Mouse (Mus musculus) limb, embryonic 12.5 days (tissue): ENCODE data around the gene Dhrs1. TPM values are rescaled to one million over a fixed set of nuclear protein-coding genes. Genes with fewer than 3 reads are reported as not detected.
A peak's percentile ranks its signal among the peaks of the same experiment; 100 is the strongest.

Experiments used
- ATAC-seq: fragments of 200-750 bp; cut with Nextera tagmentation; 2 replicates; pipeline ENCODE4 v1.8.0; 2017; ENCODE audit warnings: low read depth, moderate TSS enrichment; ENCODE audit not compliant: insufficient number of reproducible peaks, insufficient read depth, low FRiP score, low TSS enrichment
- H3K27ac ChIP-seq: fragments of 300-500 bp; sonication (generic); 2 replicates; pipeline ENCODE4 v1.5.1; 2016; ENCODE audit warnings: mild to moderate bottlenecking, moderate library complexity
- H3K27me3 ChIP-seq: fragments of 300-500 bp; sonication (generic); 2 replicates; pipeline ENCODE4 v1.6.1; 2016; ENCODE audit warnings: mild to moderate bottlenecking, moderate library complexity
- H3K36me3 ChIP-seq: fragments of 300-500 bp; sonication (generic); 2 replicates; pipeline ENCODE4 v1.6.1; 2016; ENCODE audit warnings: mild to moderate bottlenecking, moderate library complexity
- H3K4me1 ChIP-seq: fragments of 300-500 bp; sonication (generic); replicated peaks from 2 replicates; pipeline ENCODE4 v1.6.1; 2016
- H3K4me2 ChIP-seq: fragments of 300-500 bp; sonication (generic); 2 replicates; pipeline ENCODE4 v1.6.1; 2016; ENCODE audit warnings: mild to moderate bottlenecking, moderate library complexity
- H3K4me3 ChIP-seq: fragments of 300-500 bp; sonication (generic); replicated peaks from 2 replicates; pipeline ENCODE4 v1.5.1; 2016; ENCODE audit warnings: mild to moderate bottlenecking
- H3K9ac ChIP-seq: fragments of 300-500 bp; sonication (generic); replicated peaks from 2 replicates; pipeline ENCODE4 v1.6.1; 2016; ENCODE audit warnings: mild to moderate bottlenecking, moderate library complexity
- H3K9me3 ChIP-seq: fragments of 300-500 bp; sonication (generic); 2 replicates; pipeline ENCODE4 v1.6.1; 2016; ENCODE audit warnings: mild to moderate bottlenecking, moderate library complexity
- WGBS: fragments of 180-500 bp; shearing (Covaris S2); methylation state at CpG from one replicate; pipeline ENCODE4 v1.1.7; 2016; 5-methylcytosine and 5-hydroxymethylcytosine counted together
- polyA plus RNA-seq: library from polyadenylated mRNA; unstranded; fragments of >200 nt; fragmentation: Nextera tagmentation; extraction: Ambion mirVana; gene quantifications from 2 replicates; pipeline ENCODE4 v1.2.1, GENCODE M21; 2016

Dhrs1 gene
- polyA plus RNA-seq, 1 experiment from 2014 or later, result 72.5 TPM

- H3K27ac ChIP-seq, result no peak overlapping the region
- H3K27me3 ChIP-seq, result no peaks in the 10 kb centered on the region; the same call in 1 of the 2 replicates
- 67% methylated on average over 3 of the region's 3 CpGs for WGBS
- no peak overlapping the region for H3K4me3 ChIP-seq
- H3K9ac ChIP-seq, result no peak overlapping the region
- ATAC-seq, result no peak
- H3K4me2 ChIP-seq, result no peak overlapping the region
- H3K9me3 ChIP-seq, result no peaks in the 10 kb centered on the region
- H3K4me1 ChIP-seq, result no peaks in the 10 kb centered on the region
- peaks cover 27% of the 10 kb centered on the region for H3K36me3 ChIP-seq
Measured at GRCm38 (mm10) chr14:55735334-55735733, 10.2 kb downstream of the Dhrs1 start.

GRCm38 (mm10) chr14:55734869-55735268 is 10.6 kb downstream of the Dhrs1 start:
- no peak for ATAC-seq
- no peak overlapping the region for H3K4me3 ChIP-seq
- no peaks in the 10 kb centered on the region; the same call in 1 of the 2 replicates for H3K27me3 ChIP-seq
- H3K4me1 ChIP-seq, result no peaks in the 10 kb centered on the region
- H3K27ac ChIP-seq, result no peak overlapping the region
- H3K4me2 ChIP-seq, result no peak overlapping the region
- WGBS, result 81% methylated on average over 7 of the region's 7 CpGs
- H3K9me3 ChIP-seq, result no peaks in the 10 kb centered on the region
- no peak overlapping the region for H3K9ac ChIP-seq
- peaks cover 23% of the 10 kb centered on the region for H3K36me3 ChIP-seq

GRCm38 (mm10) chr14:55733889-55734288 is 11.6 kb downstream of the Dhrs1 start:
- H3K4me1 ChIP-seq, result no peaks in the 10 kb centered on the region
- H3K9ac ChIP-seq, result no peak overlapping the region
- no peak overlapping the region for H3K27ac ChIP-seq
- WGBS, result 78% methylated on average over 10 of the region's 10 CpGs
- no peaks in the 10 kb centered on the region for H3K9me3 ChIP-seq
- no peak for ATAC-seq
- H3K4me2 ChIP-seq, result no peak overlapping the region
- H3K27me3 ChIP-seq, result no peaks in the 10 kb centered on the region; the same call in 1 of the 2 replicates
- H3K36me3 ChIP-seq, result peaks cover 13% of the 10 kb centered on the region
- no peak overlapping the region for H3K4me3 ChIP-seq

GRCm38 (mm10) chr14:55730531-55731032 is 14.9 kb downstream of the Dhrs1 start:
- no peak for ATAC-seq
- Histone ChIP-seq H3K4me3 (no peak overlapping the region), H3K4me1 (no peaks in the 10 kb centered on the region), H3K9me3 (no peaks in the 10 kb centered on the region), H3K4me2 (no peak overlapping the region), H3K9ac (no peak overlapping the region), H3K36me3 (no peaks in the 10 kb centered on the region), H3K27me3 (no peaks in the 10 kb centered on the region; the same call in 1 of the 2 replicates), H3K27ac (no peak overlapping the region)
- 89% methylated on average over 7 of the region's 7 CpGs for WGBS

- H3K9me3 ChIP-seq, result no peaks in the 10 kb centered on the region
- no peak overlapping the region for H3K27ac ChIP-seq
- no peak overlapping the region for H3K4me3 ChIP-seq
- 83% methylated on average over 7 of the region's 7 CpGs for whole genome bisulfite sequencing
- H3K4me1 ChIP-seq, result no peaks in the 10 kb centered on the region
- no peaks in the 10 kb centered on the region for H3K36me3 ChIP-seq
- H3K27me3 ChIP-seq, result no peaks in the 10 kb centered on the region; the same call in 1 of the 2 replicates
- no peak overlapping the region for H3K9ac ChIP-seq
- no peak overlapping the region for H3K4me2 ChIP-seq
- no peak for ATAC-seq
Measured at GRCm38 (mm10) chr14:55730116-55730515, 15.4 kb downstream of the Dhrs1 start.

GRCm38 (mm10) chr14:55727889-55728685 is 17.4 kb downstream of the Dhrs1 start:
- H3K4me3 ChIP-seq, result no peak overlapping the region
- no peak overlapping the region for H3K4me2 ChIP-seq
- ATAC-seq, result no peak
- no peaks in the 10 kb centered on the region for H3K36me3 ChIP-seq
- no peak overlapping the region for H3K27ac ChIP-seq
- WGBS, result 74% methylated on average over 8 of the region's 8 CpGs
- no peaks in the 10 kb centered on the region for H3K9me3 ChIP-seq
- no peaks in the 10 kb centered on the region for H3K4me1 ChIP-seq
- no peaks in the 10 kb centered on the region for H3K27me3 ChIP-seq
- no peak overlapping the region for H3K9ac ChIP-seq

GRCm38 (mm10) chr14:55726261-55726660 is 19.2 kb downstream of the Dhrs1 start:
- Histone ChIP-seq H3K9ac (no peak overlapping the region), H3K9me3 (no peaks in the 10 kb centered on the region), H3K36me3 (no peaks in the 10 kb centered on the region), H3K4me2 (no peak overlapping the region), H3K4me1 (peaks cover 3% of the 10 kb centered on the region), H3K27me3 (no peaks in the 10 kb centered on the region), H3K27ac (no peak overlapping the region), H3K4me3 (no peak overlapping the region)
- ATAC-seq, result no peak

- Histone ChIP-seq H3K9me3 (no peaks in the 10 kb centered on the region), H3K4me3 (no peak overlapping the region), H3K9ac (no peak overlapping the region), H3K4me2 (no peak overlapping the region), H3K27me3 (no peaks in the 10 kb centered on the region), H3K4me1 (peaks cover 9% of the 10 kb centered on the region), H3K36me3 (peaks cover 8% of the 10 kb centered on the region; the same call in 1 of the 2 replicates), H3K27ac (no peak overlapping the region)
- no peak for ATAC-seq
- WGBS, result 70% methylated on average over 8 of the region's 8 CpGs
Measured at GRCm38 (mm10) chr14:55724411-55724871, 21.0 kb downstream of the Dhrs1 start.

- H3K4me2 ChIP-seq, result no peak overlapping the region
- 92% methylated on average over 7 of the region's 7 CpGs for WGBS
- no peak overlapping the region for H3K4me3 ChIP-seq
- H3K4me1 ChIP-seq, result peaks cover 9% of the 10 kb centered on the region
- H3K9me3 ChIP-seq, result no peaks in the 10 kb centered on the region
- peaks cover 13% of the 10 kb centered on the region for H3K36me3 ChIP-seq
- ATAC-seq, result no peak
- no peaks in the 10 kb centered on the region for H3K27me3 ChIP-seq
- H3K9ac ChIP-seq, result no peak overlapping the region
- H3K27ac ChIP-seq, result no peak overlapping the region
Measured at GRCm38 (mm10) chr14:55723433-55723832, 22.1 kb downstream of the Dhrs1 start.

- Histone ChIP-seq H3K4me3 (peak overlapping the region; percentile 77), H3K4me2 (peak overlapping the region; percentile 67), H3K36me3 (peaks cover 19% of the 10 kb centered on the region), H3K27me3 (no peaks in the 10 kb centered on the region), H3K9ac (peak overlapping the region; percentile 70), H3K9me3 (no peaks in the 10 kb centered on the region), H3K27ac (peak overlapping the region; percentile 78), H3K4me1 (peaks cover 9% of the 10 kb centered on the region)
- WGBS, result 54% methylated on average over 8 of the region's 8 CpGs
- no peak for ATAC-seq
Measured at GRCm38 (mm10) chr14:55722438-55722945, 23.0 kb downstream of the Dhrs1 start.

GRCm38 (mm10) chr14:55721700-55722437 is 23.6 kb downstream of the Dhrs1 start, which contains the start of gene Rabggta:
Rabggta (minus strand) TSS chr14:55722263.
- ATAC-seq, result peak; percentile 96
- Histone ChIP-seq H3K9ac (peak within 1 kb of the TSS; percentile 70), H3K4me2 (peak within 1 kb of the TSS; percentile 67), H3K4me3 (peak within 1 kb of the TSS; percentile 77), H3K4me1 (peaks cover 9% of the 10 kb centered on the region), H3K27ac (peak within 1 kb of the TSS; percentile 78), H3K27me3 (no peaks in the 10 kb centered on the region), H3K36me3 (peaks cover 26% of the 10 kb centered on the region), H3K9me3 (no peaks in the 10 kb centered on the region)
- WGBS, result 1% methylated on average over 50 of the region's 50 CpGs
